Mouse (Mus musculus) neural tube, embryonic 13.5 days (tissue): ENCODE results near the gene Ext2. TPM values are rescaled to one million over a fixed set of nuclear protein-coding genes. Genes with fewer than 3 reads are reported as not detected.

Experiments used
- ATAC-seq: fragments of 200-750 bp; cut with Nextera tagmentation; 2 replicates; pipeline ENCODE4 v1.8.0; 2017; ENCODE audit warnings: low read depth, mild to moderate bottlenecking, moderate TSS enrichment, moderate library complexity
- H3K27ac ChIP-seq: fragments of 300-500 bp; sonication (generic); replicated peaks from 2 replicates; pipeline ENCODE4 v1.5.1; 2015; ENCODE audit warnings: moderate library complexity, mild to moderate bottlenecking, inconsistent platforms
- H3K27me3 ChIP-seq: fragments of 300-500 bp; sonication (generic); 2 replicates; pipeline ENCODE4 v1.6.1; 2015; ENCODE audit warnings: mild to moderate bottlenecking, inconsistent platforms
- H3K36me3 ChIP-seq: fragments of 300-500 bp; sonication (generic); 2 replicates; pipeline ENCODE4 v1.6.1; 2015; ENCODE audit warnings: mild to moderate bottlenecking, inconsistent platforms
- H3K4me1 ChIP-seq: fragments of 300-500 bp; sonication (generic); replicated peaks from 2 replicates; pipeline ENCODE4 v1.6.1; 2015; ENCODE audit warnings: inconsistent platforms
- H3K4me2 ChIP-seq: fragments of 300-500 bp; sonication (generic); 2 replicates; pipeline ENCODE4 v1.6.1; 2015; ENCODE audit warnings: inconsistent platforms, mild to moderate bottlenecking, moderate library complexity
- H3K4me3 ChIP-seq: fragments of 300-500 bp; sonication (generic); 2 replicates; pipeline ENCODE4 v1.5.1; 2015; ENCODE audit warnings: mild to moderate bottlenecking, inconsistent platforms
- H3K9ac ChIP-seq: fragments of 300-500 bp; sonication (generic); 2 replicates; pipeline ENCODE4 v1.6.1; 2015; ENCODE audit warnings: moderate library complexity, mild to moderate bottlenecking, inconsistent platforms
- H3K9me3 ChIP-seq: fragments of 300-500 bp; sonication (generic); 2 replicates; pipeline ENCODE4 v1.6.1; 2016; ENCODE audit warnings: inconsistent platforms
- WGBS: fragments of 180-500 bp; shearing (Covaris S2); methylation state at CpG from one replicate; pipeline ENCODE4 v1.1.7; 2015; 5-methylcytosine and 5-hydroxymethylcytosine counted together
- polyA plus RNA-seq: library from polyadenylated mRNA; unstranded; fragments of >200 nt; fragmentation: Nextera tagmentation; extraction: Ambion mirVana; gene quantifications from 2 replicates; pipeline ENCODE4 v1.2.1, GENCODE M21; 2015

The Ext2 gene
- polyA plus RNA-seq, 1 experiment from 2014 or later, result 71.4 TPM

DNA sequence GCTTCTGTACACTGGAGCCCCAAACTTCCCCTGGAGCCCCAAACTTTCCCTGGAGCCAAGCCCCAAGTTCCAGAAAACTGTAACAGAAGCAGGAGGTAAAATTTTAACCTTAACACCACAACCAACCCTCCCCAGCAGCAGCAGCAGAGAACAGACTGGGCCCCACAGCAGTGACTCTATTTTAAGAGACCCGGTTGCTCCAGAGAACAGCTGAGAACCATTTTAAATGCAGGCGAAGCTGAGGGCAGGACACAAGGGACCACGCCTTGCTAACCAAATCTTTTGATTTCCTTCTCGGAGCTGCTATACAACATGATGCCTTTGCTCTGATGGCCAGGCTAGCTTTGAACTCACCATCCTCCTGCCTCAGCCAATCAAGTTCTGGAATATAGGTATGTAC is 51.5 kb downstream of the Ext2 start:
- Histone ChIP-seq H3K4me3 (no peak overlapping the region), H3K9ac (no peak overlapping the region), H3K36me3 (peaks cover 12% of the 10 kb centered on the region), H3K27ac (no peak overlapping the region), H3K27me3 (no peaks in the 10 kb centered on the region), H3K4me1 (peaks cover 17% of the 10 kb centered on the region), H3K9me3 (no peaks in the 10 kb centered on the region), H3K4me2 (no peak overlapping the region)
- no peak for ATAC-seq
- 85% methylated on average over 4 of the region's 4 CpGs for WGBS

DNA sequence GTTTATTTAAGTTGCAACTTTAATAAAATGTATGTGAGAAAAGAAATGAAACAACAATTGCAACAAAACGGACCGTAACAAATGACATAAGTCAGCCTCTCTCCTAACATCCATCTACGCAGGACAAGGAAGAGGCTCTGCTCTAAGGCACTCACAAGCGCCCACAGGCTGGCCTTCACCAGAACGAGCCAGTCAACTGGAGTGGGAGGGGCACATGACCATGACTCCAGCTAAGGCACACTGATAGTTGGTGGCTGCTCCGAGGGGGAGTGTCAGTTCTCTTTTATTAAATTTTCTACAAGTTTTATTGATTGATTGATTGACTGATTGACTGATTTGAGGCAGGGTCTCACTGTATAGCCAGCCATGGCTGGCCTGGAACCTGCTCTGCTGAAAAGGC is 52.5 kb downstream of the Ext2 start:
- Histone ChIP-seq H3K9me3 (no peaks in the 10 kb centered on the region), H3K36me3 (peaks cover 12% of the 10 kb centered on the region), H3K27me3 (no peaks in the 10 kb centered on the region), H3K9ac (no peak overlapping the region), H3K27ac (no peak overlapping the region), H3K4me1 (peaks cover 17% of the 10 kb centered on the region), H3K4me2 (no peak overlapping the region), H3K4me3 (no peak overlapping the region)
- WGBS, result 89% methylated on average over 6 of the region's 6 CpGs
- ATAC-seq, result no peak

DNA sequence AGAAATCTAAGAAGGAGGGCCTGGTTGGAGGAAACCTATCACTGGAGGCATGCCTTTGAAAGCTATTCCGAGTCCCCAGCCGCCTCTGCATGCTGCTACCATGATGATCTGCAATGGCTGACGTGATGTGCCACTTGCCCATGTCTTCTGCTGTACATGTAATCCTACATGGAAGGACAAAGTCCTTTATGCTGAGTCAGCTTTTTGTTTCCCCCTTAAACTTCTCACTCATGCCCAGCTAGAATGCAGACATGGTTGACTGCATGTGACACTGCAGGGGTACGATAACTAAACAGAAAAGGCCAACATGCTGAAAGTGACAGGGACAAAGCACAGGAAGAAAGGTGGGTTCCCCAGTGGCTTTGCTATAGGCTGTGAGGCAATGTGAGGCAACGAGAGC is 56.6 kb downstream of the Ext2 start:
- H3K4me1 ChIP-seq, result no peaks in the 10 kb centered on the region
- 91% methylated on average over 5 of the region's 5 CpGs for WGBS
- no peak for ATAC-seq
- no peaks in the 10 kb centered on the region for H3K9me3 ChIP-seq
- peaks cover 31% of the 10 kb centered on the region for H3K36me3 ChIP-seq
- H3K4me2 ChIP-seq, result no peak overlapping the region
- no peak overlapping the region for H3K27ac ChIP-seq
- no peaks in the 10 kb centered on the region for H3K27me3 ChIP-seq
- H3K4me3 ChIP-seq, result no peak overlapping the region
- no peak overlapping the region for H3K9ac ChIP-seq

DNA sequence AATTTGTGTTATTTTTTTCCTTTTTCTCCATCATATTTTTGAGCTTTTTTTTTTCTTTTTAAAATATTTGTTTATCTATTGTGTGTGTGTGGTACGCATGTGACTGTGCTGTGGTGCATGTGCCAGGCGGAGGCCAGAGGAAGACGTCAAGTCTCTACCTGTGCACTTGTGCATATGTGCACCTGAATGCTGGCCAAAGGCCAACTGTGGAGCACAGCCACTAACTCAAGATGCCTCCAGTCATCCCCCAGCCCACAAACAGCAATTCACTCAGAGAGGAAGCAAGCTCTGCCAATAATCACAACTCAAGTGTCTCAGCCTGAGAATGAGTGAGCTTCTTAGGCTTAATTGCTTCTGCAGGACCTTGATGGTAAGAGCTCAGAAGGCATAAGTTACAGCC is 58.2 kb downstream of the Ext2 start:
- ATAC-seq, result no peak
- Histone ChIP-seq H3K36me3 (peaks cover 41% of the 10 kb centered on the region), H3K4me1 (peaks cover 4% of the 10 kb centered on the region; the same call in 1 of the 2 replicates), H3K9ac (no peak overlapping the region), H3K4me2 (no peak overlapping the region), H3K27me3 (no peaks in the 10 kb centered on the region), H3K9me3 (no peaks in the 10 kb centered on the region), H3K27ac (no peak overlapping the region), H3K4me3 (no peak overlapping the region)
- WGBS, result 91% methylated on average over 3 of the region's 3 CpGs

GRCm38 (mm10) chr2:93760389-93760788 is 62.0 kb downstream of the Ext2 start:
- H3K9me3 ChIP-seq, result no peaks in the 10 kb centered on the region
- no peak overlapping the region for H3K27ac ChIP-seq
- H3K36me3 ChIP-seq, result peaks cover 32% of the 10 kb centered on the region
- H3K4me2 ChIP-seq, result no peak overlapping the region
- no peak overlapping the region for H3K4me3 ChIP-seq
- no peak for ATAC-seq
- no peak overlapping the region for H3K9ac ChIP-seq
- H3K27me3 ChIP-seq, result no peaks in the 10 kb centered on the region
- H3K4me1 ChIP-seq, result peaks cover 15% of the 10 kb centered on the region; the same call in 1 of the 2 replicates
- 44% methylated on average over 3 of the region's 3 CpGs for WGBS

DNA sequence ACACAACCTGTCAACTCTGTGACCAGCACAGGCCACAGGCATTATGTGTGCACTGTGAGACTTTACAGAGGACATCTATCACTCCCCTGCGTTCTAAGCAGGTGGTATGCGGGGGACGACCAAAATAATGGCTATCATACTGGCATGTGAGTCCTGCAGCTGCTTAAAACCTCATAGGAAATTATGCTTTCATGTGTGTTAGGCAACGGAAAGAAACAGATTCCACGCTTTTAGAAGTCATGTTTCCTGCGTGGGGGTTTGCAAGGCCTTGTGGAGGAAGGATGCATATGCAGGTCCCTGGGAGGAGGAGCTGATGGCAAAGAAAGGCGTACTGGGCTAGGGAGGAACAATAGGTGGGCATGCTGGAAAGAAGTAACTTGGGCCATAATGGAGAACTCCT is 63.2 kb downstream of the Ext2 start:
- H3K9me3 ChIP-seq, result no peaks in the 10 kb centered on the region
- H3K4me1 ChIP-seq, result peaks cover 15% of the 10 kb centered on the region; the same call in 1 of the 2 replicates
- no peak for ATAC-seq
- no peak overlapping the region for H3K4me2 ChIP-seq
- H3K9ac ChIP-seq, result no peak overlapping the region
- H3K27me3 ChIP-seq, result no peaks in the 10 kb centered on the region
- no peak overlapping the region for H3K27ac ChIP-seq
- peaks cover 32% of the 10 kb centered on the region for H3K36me3 ChIP-seq
- 51% methylated on average over 7 of the region's 7 CpGs for WGBS
- no peak overlapping the region for H3K4me3 ChIP-seq

DNA sequence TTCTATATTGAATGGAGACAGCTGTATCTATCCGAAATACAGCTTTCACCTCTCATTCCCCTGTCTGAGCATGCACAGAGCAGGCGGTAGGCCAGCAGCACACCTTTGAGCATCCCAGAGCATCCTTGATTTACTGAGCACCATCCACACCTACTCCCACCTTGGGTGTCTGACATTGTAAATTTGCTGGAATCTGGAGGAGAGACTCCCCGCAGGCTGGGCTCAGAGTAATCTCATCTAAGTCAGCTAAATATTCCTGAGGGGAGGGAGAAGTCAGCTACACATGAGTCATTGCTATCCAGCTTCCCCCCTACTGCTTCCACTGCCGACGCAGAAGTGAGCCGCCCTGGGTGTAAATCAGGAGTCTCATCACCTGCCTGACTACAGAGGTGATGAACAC is 64.1 kb downstream of the Ext2 start:
- no peak overlapping the region for H3K4me2 ChIP-seq
- H3K9me3 ChIP-seq, result no peaks in the 10 kb centered on the region
- 68% methylated on average over 6 of the region's 6 CpGs for WGBS
- no peak overlapping the region for H3K4me3 ChIP-seq
- ATAC-seq, result peak; percentile 56; the same call in 1 of the 2 replicates
- no peaks in the 10 kb centered on the region for H3K27me3 ChIP-seq
- peaks cover 15% of the 10 kb centered on the region; the same call in 1 of the 2 replicates for H3K4me1 ChIP-seq
- 0 out of 2 replicates have a peak overlapping the region, but pooled peaks have one; percentile 38 for H3K27ac ChIP-seq
- H3K9ac ChIP-seq, result no peak overlapping the region
- H3K36me3 ChIP-seq, result peaks cover 32% of the 10 kb centered on the region

DNA sequence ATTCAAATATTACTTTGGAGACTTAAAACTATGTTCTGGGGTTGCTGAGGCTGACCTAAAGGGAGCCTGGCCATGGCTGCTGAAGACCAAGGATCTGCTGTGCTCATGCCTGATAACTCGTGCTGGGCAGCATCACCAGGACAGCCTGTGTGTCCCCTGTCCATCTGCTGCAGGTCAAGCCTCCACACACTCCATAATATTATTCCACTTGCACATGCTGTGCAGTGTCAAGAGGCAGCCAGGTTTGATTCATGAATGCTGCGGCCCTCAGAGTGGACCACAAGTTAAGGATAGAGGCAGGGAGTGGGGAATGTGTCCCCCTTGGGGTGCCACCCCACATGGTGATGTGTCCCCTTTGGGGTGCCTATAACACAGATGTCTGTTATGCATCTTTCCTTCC is 68.0 kb downstream of the Ext2 start:
- Histone ChIP-seq H3K27me3 (no peaks in the 10 kb centered on the region), H3K36me3 (0 out of 2 replicates have a peak, but pooled peaks cover under 1% of the 10 kb centered on the region), H3K9ac (no peak overlapping the region), H3K4me1 (peaks cover 12% of the 10 kb centered on the region; the same call in 1 of the 2 replicates), H3K4me2 (no peak overlapping the region), H3K27ac (no peak overlapping the region), H3K4me3 (no peak overlapping the region), H3K9me3 (no peaks in the 10 kb centered on the region)
- ATAC-seq, result no peak
- 85% methylated on average over 2 of the region's 2 CpGs for WGBS

DNA sequence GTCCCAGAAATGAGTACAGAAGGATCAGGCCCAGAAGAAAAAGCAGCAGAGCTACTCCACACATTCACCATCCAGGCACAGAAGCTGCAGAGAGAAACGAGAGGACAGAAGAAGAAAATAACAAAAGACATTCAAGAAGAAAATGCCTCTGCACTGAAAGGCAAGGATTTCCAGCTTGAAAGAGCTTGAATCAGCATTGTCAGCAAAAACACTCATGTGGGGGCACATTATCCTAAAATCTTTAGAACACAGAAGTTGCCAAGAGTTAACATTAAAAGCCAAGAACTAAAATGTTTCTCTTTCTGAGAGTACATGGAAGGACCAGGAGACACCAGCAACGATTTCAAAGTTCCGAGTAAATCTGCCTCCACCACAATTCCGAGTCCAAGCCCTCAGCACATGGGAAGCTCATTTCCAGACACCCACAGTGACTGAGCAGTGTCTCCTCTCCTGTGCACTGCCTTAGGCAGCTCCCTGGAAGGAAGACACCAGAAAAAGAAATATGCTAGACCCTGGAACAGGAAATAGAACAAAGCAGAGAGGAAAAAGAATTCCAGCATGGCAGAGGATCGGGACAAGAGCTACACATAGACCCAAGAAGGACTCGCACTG is 69.1 kb downstream of the Ext2 start:
- Histone ChIP-seq H3K9ac (no peak overlapping the region), H3K9me3 (no peaks in the 10 kb centered on the region), H3K4me2 (no peak overlapping the region), H3K27me3 (no peaks in the 10 kb centered on the region), H3K27ac (no peak overlapping the region), H3K4me1 (0 out of 2 replicates have a peak, but pooled peaks cover 4% of the 10 kb centered on the region), H3K4me3 (no peak overlapping the region), H3K36me3 (no peaks in the 10 kb centered on the region)
- no peak for ATAC-seq
- WGBS, result 61% methylated on average over 6 of the region's 6 CpGs

DNA sequence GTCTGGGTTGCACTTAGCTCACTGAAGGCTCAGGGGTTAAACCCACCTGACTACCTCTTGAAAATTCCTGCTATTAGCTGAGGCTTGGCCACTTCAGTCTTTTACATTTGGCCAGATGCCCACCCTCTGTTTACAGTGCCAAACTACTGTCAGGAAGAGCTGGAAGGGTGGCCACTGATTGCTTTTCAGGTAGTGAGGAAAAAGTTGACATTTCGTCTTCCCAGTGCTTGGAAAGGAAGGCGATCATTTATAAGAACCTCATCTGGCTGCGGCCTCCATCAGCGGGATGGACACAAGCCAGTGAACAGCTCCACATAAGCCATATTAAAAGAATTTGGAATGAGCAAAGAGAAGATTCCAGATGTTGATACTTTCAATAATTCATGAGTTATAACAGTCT is 72.7 kb downstream of the Ext2 start:
- no peak overlapping the region for H3K4me3 ChIP-seq

DNA sequence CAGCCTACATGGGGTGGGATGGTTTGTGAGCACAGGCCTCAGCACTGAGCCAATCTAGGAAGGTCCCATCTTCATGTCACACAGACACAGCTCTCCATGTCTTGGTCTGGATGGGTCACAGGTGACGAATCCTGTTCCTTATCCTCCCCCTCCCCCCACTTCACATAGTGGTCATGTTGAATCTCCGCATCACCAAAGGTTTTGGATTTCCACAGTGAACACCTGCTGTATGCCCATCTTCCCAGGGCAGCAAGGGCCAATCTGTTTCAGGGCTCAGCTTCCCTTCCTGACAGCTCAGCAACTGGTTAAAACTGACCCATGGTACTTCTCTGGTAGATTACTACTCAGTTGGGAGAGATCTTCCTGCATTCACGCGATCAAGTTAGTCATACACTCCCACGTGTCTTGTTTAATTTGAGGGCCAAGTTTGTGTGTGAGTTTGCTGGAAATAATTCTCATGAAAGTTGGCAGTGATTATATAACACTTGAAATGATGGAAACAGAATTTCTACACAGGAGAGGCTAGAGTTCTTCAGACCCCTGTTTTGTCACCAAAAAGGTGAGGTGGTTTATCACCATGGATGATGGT is 74.7 kb downstream of the Ext2 start:
- 96% methylated on average over 5 of the region's 5 CpGs for WGBS
- H3K4me1 ChIP-seq, result peaks cover 28% of the 10 kb centered on the region
- no peak for ATAC-seq
- no peak overlapping the region for H3K4me3 ChIP-seq
- H3K9ac ChIP-seq, result no peak overlapping the region
- H3K27me3 ChIP-seq, result no peaks in the 10 kb centered on the region
- H3K36me3 ChIP-seq, result no peaks in the 10 kb centered on the region
- no peak overlapping the region for H3K27ac ChIP-seq
- no peaks in the 10 kb centered on the region for H3K9me3 ChIP-seq
- no peak overlapping the region for H3K4me2 ChIP-seq

More for the DNA sequence above, 72.7 kb downstream of the Ext2 start:
- Histone ChIP-seq H3K9ac (no peak overlapping the region), H3K9me3 (no peaks in the 10 kb centered on the region), H3K4me1 (peaks cover 17% of the 10 kb centered on the region), H3K27ac (no peak overlapping the region), H3K36me3 (no peaks in the 10 kb centered on the region), H3K4me2 (no peak overlapping the region), H3K27me3 (no peaks in the 10 kb centered on the region)
- ATAC-seq, result no peak
- 87% methylated on average over 4 of the region's 4 CpGs for WGBS

- 78% methylated on average over 4 of the region's 4 CpGs for WGBS
- no peak for ATAC-seq
- Histone ChIP-seq H3K27ac (no peak overlapping the region), H3K36me3 (no peaks in the 10 kb centered on the region), H3K4me1 (peaks cover 31% of the 10 kb centered on the region), H3K9me3 (no peaks in the 10 kb centered on the region), H3K4me3 (no peak overlapping the region), H3K9ac (no peak overlapping the region), H3K4me2 (no peak overlapping the region), H3K27me3 (no peaks in the 10 kb centered on the region)
Observed at GRCm38 (mm10) chr2:93746620-93747019, 75.7 kb downstream of the Ext2 start.

DNA sequence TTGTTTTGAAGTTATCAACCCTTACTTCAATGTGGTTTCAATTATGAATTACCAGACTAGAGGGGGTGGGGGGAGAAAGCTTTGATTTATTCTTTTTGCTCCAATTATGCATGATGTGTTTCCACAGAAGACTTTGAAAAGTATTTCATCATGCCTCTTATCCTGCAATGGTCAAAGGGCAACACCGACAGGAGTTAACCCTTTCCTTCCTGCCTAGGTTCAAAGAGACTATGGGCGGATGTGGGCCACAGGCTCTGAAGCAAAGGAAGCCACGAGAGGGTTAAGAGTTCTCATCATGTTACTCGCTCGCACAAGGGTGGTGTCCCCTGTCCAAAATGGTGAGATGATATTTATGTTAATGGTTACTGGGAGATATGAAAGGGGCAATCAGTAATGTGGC is 76.2 kb downstream of the Ext2 start:
- H3K9ac ChIP-seq, result no peak overlapping the region
- no peak overlapping the region for H3K4me2 ChIP-seq
- no peaks in the 10 kb centered on the region for H3K9me3 ChIP-seq
- ATAC-seq, result no peak
- H3K27me3 ChIP-seq, result no peaks in the 10 kb centered on the region
- peaks cover 33% of the 10 kb centered on the region for H3K4me1 ChIP-seq
- no peak overlapping the region for H3K4me3 ChIP-seq
- 84% methylated on average over 5 of the region's 5 CpGs for WGBS
- no peaks in the 10 kb centered on the region for H3K36me3 ChIP-seq
- no peak overlapping the region for H3K27ac ChIP-seq
